Mouse (Mus musculus) embryonic facial prominence, embryonic 10.5 days (tissue): ENCODE results near the gene Rtp4. TPM values are rescaled to one million over a fixed set of nuclear protein-coding genes. Genes with fewer than 3 reads are reported as not detected.

Source experiments
- DNase-seq: peaks from one replicate; pipeline ENCODE4 v3.0.0-alpha.2; 2017; ENCODE audit warnings: low spot score
- H3K27ac ChIP-seq: fragments of 300-500 bp; sonication (generic); replicated peaks from 2 replicates; pipeline ENCODE4 v1.5.1; 2016; ENCODE audit warnings: mild to moderate bottlenecking
- H3K27me3 ChIP-seq: fragments of 300-500 bp; sonication (generic); replicated peaks from 2 replicates; pipeline ENCODE4 v1.6.1; 2016; ENCODE audit warnings: low read depth, mild to moderate bottlenecking; ENCODE audit not compliant: poor library complexity, severe bottlenecking
- H3K36me3 ChIP-seq: fragments of 300-500 bp; sonication (generic); replicated peaks from 2 replicates; pipeline ENCODE4 v1.6.1; 2016; ENCODE audit warnings: mild to moderate bottlenecking, moderate library complexity
- H3K4me1 ChIP-seq: fragments of 300-500 bp; sonication (generic); 2 replicates; pipeline ENCODE4 v1.6.1; 2016
- H3K4me3 ChIP-seq: fragments of 300-500 bp; sonication (generic); 2 replicates; pipeline ENCODE4 v1.5.1; 2016; ENCODE audit warnings: mild to moderate bottlenecking, moderate library complexity
- H3K9me3 ChIP-seq: fragments of 300-500 bp; sonication (generic); 2 replicates; pipeline ENCODE4 v1.6.1; 2016; ENCODE audit warnings: mild to moderate bottlenecking
- WGBS: fragments of 180-500 bp; shearing (Covaris S2); methylation state at CpG from one replicate; pipeline ENCODE4 v1.1.7; 2016; 5-methylcytosine and 5-hydroxymethylcytosine counted together
- polyA plus RNA-seq: library from polyadenylated mRNA; unstranded; fragments of >200 nt; fragmentation: Nextera tagmentation; extraction: Ambion mirVana; gene quantifications from 2 replicates; pipeline ENCODE4 v1.2.1, GENCODE M21; 2016

The Rtp4 gene
- polyA plus RNA-seq, 1 experiment from 2014 or later, result 1.2 TPM

DNA sequence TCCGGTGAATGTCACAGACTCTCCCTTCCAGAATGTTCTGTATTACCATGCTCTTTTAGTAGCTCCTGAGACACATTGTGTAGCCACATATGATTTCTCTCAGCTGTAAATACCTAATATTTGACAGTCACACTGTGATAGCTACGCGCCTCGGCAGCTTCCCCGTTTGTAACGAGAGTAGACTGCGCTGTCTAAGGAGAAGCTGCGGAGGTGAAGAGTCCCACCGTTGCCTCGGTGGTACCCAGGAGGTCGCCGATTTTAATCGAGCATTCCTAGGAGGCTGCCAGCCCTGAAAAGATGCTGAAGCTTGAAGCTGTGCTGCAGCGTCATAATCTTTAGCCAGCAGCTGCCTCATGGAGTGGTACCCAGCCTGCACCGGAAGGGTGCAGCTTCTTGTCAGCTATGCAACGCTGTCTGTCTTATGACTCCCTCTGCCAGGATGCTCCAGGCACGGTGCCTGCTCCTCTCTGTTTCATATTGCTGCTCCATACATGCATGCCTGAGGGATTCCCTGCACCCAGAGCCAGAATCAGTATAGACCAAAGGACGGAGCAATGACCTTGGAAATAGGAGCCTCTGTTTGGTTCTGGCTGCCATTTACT, 31.0 kb downstream of the Rtp4 start:
- Histone ChIP-seq H3K9me3 (no peaks in the 10 kb centered on the region), H3K4me3 (no peak overlapping the region), H3K27me3 (no peaks in the 10 kb centered on the region), H3K4me1 (no peaks in the 10 kb centered on the region), H3K27ac (no peak overlapping the region), H3K36me3 (no peaks in the 10 kb centered on the region)
- no peak for DNase-seq
- 89% methylated on average over 18 of the region's 18 CpGs for WGBS

DNA sequence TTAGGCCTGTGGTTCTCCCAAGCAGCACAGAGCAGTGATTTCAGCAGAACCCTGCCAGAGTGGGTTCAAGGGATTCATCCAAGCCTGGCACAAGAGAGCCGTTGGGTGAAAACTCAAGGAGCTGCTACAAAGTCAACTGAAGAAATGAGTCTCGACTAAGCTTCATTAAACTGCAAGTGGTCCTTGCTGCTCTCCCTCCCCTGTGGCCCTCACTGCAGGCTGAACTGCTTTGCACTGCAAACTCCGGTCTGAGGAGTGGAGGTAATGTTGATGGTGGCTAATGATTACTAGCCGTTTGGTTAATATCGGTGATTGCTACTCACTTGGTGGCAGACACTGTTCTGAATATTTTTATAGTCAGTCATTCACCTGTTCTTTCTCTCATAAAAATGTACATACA, 34.6 kb downstream of the Rtp4 start:
- Histone ChIP-seq H3K27ac (no peak overlapping the region), H3K36me3 (no peaks in the 10 kb centered on the region), H3K4me1 (no peaks in the 10 kb centered on the region), H3K27me3 (no peaks in the 10 kb centered on the region), H3K4me3 (no peak overlapping the region), H3K9me3 (no peaks in the 10 kb centered on the region)
- no peak for DNase-seq
- 86% methylated on average over 5 of the region's 5 CpGs for WGBS

DNA sequence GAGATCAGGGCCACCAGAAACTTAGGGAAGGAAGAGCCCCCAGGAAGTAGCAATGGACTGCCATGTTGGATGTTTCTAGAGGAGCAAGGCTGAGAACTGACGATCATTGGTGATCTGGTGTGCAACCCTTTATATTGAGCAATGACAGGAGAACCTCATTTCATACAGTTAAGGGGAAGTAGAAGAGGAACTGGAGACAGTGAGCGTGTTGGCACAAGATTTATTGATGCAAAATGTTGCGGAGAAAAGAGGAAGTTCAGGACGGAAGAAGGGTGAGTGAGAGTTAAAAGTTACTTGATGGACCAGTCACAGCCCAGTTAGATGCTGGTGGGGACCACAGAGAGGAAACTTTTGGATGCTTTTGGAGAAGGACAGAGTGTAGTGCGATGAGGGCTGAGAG, 37.1 kb downstream of the Rtp4 start:
- DNase-seq, result no peak
- no peaks in the 10 kb centered on the region for H3K9me3 ChIP-seq
- no peaks in the 10 kb centered on the region for H3K27me3 ChIP-seq
- no peaks in the 10 kb centered on the region for H3K36me3 ChIP-seq
- WGBS, result 91% methylated on average over 5 of the region's 5 CpGs
- H3K27ac ChIP-seq, result no peak overlapping the region
- no peaks in the 10 kb centered on the region for H3K4me1 ChIP-seq
- no peak overlapping the region for H3K4me3 ChIP-seq

DNA sequence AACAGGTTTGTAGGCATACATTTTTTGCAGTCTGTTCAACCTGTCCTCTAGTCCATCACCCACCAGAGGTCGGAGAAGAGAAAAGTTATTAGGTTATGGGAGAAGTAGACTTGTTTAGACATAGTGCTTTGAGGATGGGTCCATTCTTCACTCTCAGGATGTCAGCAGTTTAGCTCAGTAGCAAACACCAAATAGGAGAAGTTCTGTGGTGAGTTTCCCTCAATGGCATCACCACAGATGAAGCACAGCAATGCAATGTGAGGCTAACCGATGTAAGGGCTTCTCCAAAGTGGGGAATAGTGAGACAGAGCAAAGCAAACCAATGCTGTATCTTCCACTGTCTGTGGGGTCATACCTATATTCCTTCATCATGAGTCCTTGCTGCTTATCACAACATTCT, 37.6 kb downstream of the Rtp4 start:
- WGBS, result 85% methylated on average over 2 of the region's 2 CpGs

DNA sequence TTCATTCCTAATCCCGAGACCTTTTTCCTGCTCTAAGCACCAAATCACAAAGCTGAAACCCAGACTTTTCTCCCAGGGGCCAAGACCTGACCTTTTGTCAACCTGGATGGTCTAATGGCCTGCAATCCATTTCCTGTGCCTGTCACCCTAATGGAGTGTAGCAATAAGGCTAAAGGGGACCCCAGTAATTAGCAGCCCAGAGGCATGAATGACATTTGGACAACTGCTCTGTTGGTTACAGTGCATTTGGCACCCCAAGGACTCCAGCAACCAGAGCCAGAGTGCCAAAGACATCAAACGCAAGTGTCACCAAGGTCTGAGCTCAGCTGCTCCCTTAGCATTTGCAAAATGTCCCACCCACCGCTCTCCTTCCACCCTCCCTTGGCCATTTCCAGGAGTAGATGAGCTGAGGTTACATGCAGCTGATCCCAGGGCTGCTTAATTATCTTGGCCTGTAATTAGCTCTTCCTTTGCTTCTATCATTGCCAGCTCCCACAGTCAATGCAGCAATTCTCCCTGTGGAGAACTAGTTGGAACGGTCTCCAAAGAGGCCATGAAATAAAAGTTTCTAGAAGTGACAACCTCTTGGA, 48.4 kb downstream of the Rtp4 start:
- no peak for DNase-seq
- WGBS, result 57% methylated on average over 4 of the region's 4 CpGs
- Histone ChIP-seq H3K4me3 (no peak overlapping the region), H3K27ac (no peak overlapping the region), H3K4me1 (peaks cover 7% of the 10 kb centered on the region), H3K27me3 (no peaks in the 10 kb centered on the region), H3K36me3 (no peaks in the 10 kb centered on the region), H3K9me3 (no peaks in the 10 kb centered on the region)

More for the DNA sequence above, 37.6 kb downstream of the Rtp4 start:
- no peak overlapping the region for H3K27ac ChIP-seq
- DNase-seq, result no peak
- H3K27me3 ChIP-seq, result no peaks in the 10 kb centered on the region
- H3K4me3 ChIP-seq, result no peak overlapping the region
- H3K4me1 ChIP-seq, result peaks cover 3% of the 10 kb centered on the region; the same call in 1 of the 2 replicates
- H3K9me3 ChIP-seq, result no peaks in the 10 kb centered on the region
- no peaks in the 10 kb centered on the region for H3K36me3 ChIP-seq

DNA sequence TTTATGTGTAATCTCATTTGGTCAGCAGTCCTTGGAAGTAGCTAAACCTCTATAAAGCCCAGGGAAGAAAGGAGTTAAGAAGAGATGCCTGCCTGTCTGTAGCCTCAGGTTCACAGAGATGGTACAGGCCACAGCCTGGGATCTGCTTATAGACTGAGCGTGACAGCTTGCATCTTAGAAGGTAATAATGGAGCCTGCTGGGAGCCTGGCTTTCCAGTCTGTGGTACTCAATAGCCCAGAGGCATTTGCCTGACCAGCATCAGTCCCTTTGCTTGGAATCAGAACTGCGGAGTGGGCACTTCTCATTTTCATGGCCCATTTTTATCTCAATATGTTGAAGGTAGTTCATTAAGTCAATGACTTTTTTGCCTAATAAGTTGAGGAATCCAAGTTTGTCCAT, 54.5 kb downstream of the Rtp4 start:
- WGBS, result 91% methylated on average over 2 of the region's 2 CpGs
- no peaks in the 10 kb centered on the region for H3K36me3 ChIP-seq
- H3K27me3 ChIP-seq, result no peaks in the 10 kb centered on the region
- no peaks in the 10 kb centered on the region for H3K9me3 ChIP-seq
- no peak overlapping the region for H3K27ac ChIP-seq
- H3K4me1 ChIP-seq, result no peaks in the 10 kb centered on the region
- DNase-seq, result no peak
- H3K4me3 ChIP-seq, result no peak overlapping the region

DNA sequence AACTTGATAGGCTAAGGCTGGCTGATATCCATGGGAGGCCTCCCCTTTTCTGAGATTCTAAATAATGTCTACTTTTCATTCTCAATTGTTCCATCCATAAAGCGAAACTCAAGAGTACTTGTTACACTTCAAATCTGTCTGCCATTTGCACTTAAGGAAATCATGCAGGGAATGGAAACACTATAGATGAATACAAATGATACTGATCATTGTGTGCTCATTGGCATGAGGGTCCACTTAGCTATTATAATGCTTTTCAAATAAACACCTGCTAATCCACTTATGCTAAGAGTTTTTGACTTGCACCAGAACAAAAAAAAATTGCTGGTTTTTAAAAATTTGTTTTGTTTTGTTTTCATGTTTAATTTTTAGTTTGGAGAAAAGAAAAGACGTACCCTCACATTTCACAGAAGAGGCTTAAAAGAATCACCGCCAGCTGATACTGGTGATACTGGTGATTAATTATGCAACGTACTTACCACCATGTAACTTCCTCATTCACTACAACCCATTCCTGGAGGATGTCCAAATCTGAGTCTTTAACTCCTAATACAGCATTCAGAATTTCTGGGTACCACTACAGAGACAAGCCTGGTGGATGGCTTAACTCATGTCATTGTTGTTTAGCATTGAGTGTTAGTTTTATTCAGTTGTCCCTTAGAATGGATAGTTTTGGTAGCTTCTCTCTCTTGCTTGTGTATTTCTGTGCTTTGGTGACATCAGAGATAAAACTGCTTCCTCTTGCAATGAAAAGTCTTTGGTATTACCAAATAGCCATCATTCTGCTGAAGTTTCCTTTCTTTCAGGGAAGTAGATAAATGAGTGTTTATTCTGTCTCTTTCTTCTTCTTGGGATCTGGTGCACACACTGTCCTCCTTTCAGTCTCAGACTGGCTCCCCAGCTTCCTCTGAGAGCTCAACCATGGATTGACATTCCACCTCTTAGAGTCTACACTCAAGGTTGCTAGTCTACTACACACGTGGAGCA, 71.3 kb downstream of the Rtp4 start:
- H3K27ac ChIP-seq, result no peak overlapping the region
- DNase-seq, result no peak
- no peaks in the 10 kb centered on the region for H3K27me3 ChIP-seq
- 86% methylated on average over 5 of the region's 5 CpGs for WGBS
- H3K4me3 ChIP-seq, result no peak overlapping the region
- no peaks in the 10 kb centered on the region for H3K4me1 ChIP-seq
- H3K9me3 ChIP-seq, result peaks cover 9% of the 10 kb centered on the region; the same call in 1 of the 2 replicates
- no peaks in the 10 kb centered on the region for H3K36me3 ChIP-seq

DNA sequence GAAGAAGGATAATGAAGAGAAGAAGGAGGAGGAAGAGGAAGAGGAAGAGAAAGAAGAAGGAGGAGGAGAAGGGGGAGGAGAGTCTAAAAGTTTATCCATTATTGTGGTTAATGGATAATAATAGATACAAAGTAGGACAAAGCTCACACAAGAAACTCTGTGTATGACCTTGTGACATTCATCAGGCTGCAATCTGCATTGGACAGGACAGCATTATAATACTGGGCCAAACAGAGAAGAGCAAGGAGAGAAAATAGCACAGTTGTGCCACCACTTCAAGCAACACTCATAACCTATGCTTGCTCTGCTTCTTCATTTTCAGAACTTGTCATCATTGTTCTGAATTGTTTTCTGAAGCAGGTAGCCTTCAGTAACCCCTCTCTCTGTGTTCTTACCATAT, 72.4 kb downstream of the Rtp4 start:
- DNase-seq, result no peak
- H3K36me3 ChIP-seq, result no peaks in the 10 kb centered on the region
- no peak overlapping the region for H3K4me3 ChIP-seq
- H3K27me3 ChIP-seq, result no peaks in the 10 kb centered on the region
- H3K27ac ChIP-seq, result no peak overlapping the region
- peaks cover 9% of the 10 kb centered on the region; the same call in 1 of the 2 replicates for H3K9me3 ChIP-seq
- no peaks in the 10 kb centered on the region for H3K4me1 ChIP-seq

DNA sequence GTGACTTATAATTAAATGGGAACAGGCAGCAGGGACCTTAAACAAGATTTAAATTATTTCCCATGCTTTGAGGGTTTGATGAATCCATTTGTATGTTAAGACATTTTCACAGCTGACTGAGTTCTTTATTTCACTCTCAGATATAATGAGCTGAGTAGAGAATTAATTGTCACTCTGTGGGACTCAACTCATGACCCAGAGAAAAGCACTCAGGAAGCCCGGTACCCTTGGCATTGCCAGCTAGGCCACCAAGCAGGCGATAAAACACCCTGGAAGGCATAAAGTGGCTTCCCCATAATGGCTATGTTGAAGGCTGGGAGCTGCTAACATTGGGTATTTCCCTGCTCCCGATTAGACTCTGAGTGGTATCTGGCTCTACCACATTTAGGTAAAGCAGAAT, 76.6 kb downstream of the Rtp4 start:
- no peaks in the 10 kb centered on the region for H3K9me3 ChIP-seq
- no peaks in the 10 kb centered on the region for H3K27me3 ChIP-seq
- no peak overlapping the region for H3K4me3 ChIP-seq
- no peaks in the 10 kb centered on the region for H3K4me1 ChIP-seq
- no peak for DNase-seq
- WGBS, result 84% methylated on average over 3 of the region's 3 CpGs
- no peak overlapping the region for H3K27ac ChIP-seq
- no peaks in the 10 kb centered on the region for H3K36me3 ChIP-seq

DNA sequence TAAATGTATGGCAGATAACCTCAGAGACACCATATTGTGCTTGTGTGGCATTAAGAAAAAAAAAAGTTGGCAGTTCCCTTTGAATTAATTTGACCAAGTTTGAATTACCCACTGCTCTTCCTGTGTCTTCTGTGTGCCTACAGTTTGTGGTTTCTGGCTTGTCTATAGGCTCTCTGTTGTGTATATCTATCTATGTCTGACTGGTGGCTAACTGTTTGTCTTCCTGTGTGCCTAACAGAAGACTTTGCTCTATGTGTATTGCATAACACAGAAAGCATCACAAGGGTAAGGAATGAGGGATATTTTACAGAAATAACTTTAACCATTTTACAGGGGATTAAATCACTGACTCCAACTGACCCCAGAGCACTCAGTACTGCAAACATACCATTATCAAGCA, 77.9 kb downstream of the Rtp4 start:
- Histone ChIP-seq H3K4me1 (no peaks in the 10 kb centered on the region), H3K4me3 (no peak overlapping the region), H3K27ac (no peak overlapping the region), H3K9me3 (no peaks in the 10 kb centered on the region), H3K36me3 (no peaks in the 10 kb centered on the region), H3K27me3 (no peaks in the 10 kb centered on the region)
- DNase-seq, result no peak

DNA sequence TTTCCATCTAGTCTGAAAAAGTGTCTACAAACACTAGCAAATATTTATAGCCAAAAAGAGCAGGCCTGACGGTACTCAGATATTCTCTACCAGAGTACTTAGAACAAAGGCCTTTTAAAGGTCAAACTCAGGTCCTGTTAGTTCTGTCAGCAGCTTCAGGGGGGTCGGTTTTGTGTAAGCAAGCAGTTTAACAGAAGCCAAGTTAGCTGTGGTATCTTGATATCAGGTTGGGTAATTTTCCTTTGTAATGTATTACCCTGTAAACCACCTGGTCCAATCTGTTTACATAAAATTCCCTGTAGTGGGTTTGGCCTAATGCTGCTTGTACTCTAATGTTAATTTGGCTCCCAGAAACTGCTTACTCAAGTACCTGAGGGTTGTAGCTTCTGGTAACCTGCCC, 86.1 kb downstream of the Rtp4 start:
- 82% methylated on average over 2 of the region's 2 CpGs for WGBS
- Histone ChIP-seq H3K4me3 (no peak overlapping the region), H3K36me3 (no peaks in the 10 kb centered on the region), H3K27me3 (0 out of 2 replicates have a peak, but pooled peaks cover 1% of the 10 kb centered on the region), H3K27ac (no peak overlapping the region), H3K4me1 (no peaks in the 10 kb centered on the region; the same call in 1 of the 2 replicates), H3K9me3 (no peaks in the 10 kb centered on the region)
- no peak for DNase-seq

DNA sequence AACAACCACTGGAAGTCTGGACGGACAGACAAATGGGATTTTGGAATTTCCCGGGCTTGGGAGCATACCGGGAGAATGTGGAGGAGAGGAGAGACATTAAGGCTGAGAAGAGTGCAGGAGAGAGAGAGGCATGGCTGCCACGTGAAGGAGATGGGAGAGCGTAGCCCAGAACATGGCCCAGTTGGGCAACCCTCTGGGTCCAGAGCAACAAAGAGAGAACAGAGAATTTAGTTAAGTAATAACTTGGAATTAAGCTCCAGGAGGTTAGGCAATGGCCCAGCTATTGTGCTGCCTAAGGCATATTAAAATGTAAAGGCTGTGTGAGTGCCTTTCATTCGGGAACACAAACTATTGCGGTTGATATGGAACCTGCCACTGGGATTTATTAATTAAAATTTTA, 86.6 kb downstream of the Rtp4 start:
- no peak overlapping the region for H3K27ac ChIP-seq
- no peaks in the 10 kb centered on the region; the same call in 1 of the 2 replicates for H3K4me1 ChIP-seq
- 0 out of 2 replicates have a peak, but pooled peaks cover 4% of the 10 kb centered on the region for H3K27me3 ChIP-seq
- no peak for DNase-seq
- WGBS, result 92% methylated on average over 7 of the region's 7 CpGs
- H3K9me3 ChIP-seq, result no peaks in the 10 kb centered on the region
- H3K36me3 ChIP-seq, result no peaks in the 10 kb centered on the region
- H3K4me3 ChIP-seq, result no peak overlapping the region
